Mouse (Mus musculus) limb, embryonic 14.5 days (tissue): ENCODE measurements at regions not wholly inside any gene's neighbourhood (a gene's known extent, or its start where the extent isn't known, plus 50 kb on each side); places are given as distances from the start of the nearest gene placed in this dataset.

ENCODE experiments used
- ATAC-seq: fragments of 200-750 bp; cut with Nextera tagmentation; 2 replicates; pipeline ENCODE4 v1.8.0; 2017; ENCODE audit warnings: low read depth, moderate number of reproducible peaks, moderate TSS enrichment; ENCODE audit not compliant: low FRiP score
- DNase-seq: peaks from one replicate; pipeline ENCODE4 v3.0.0-alpha.2; 2015; ENCODE audit warnings: low spot score
- H3K27ac ChIP-seq: fragments of 300-500 bp; sonication (generic); replicated peaks from 2 replicates; pipeline ENCODE4 v1.5.1; 2014; ENCODE audit warnings: low read depth, mild to moderate bottlenecking, low read length, moderate library complexity, mixed read lengths
- H3K27me3 ChIP-seq: fragments of 300-500 bp; sonication (generic); 2 replicates; pipeline ENCODE4 v1.6.1; 2014; ENCODE audit warnings: low read length, mixed read lengths; ENCODE audit not compliant: control insufficient read depth, insufficient read depth
- H3K36me3 ChIP-seq: fragments of 300-500 bp; sonication (generic); 2 replicates; pipeline ENCODE4 v1.6.1; 2014; ENCODE audit warnings: mild to moderate bottlenecking, low read length, moderate library complexity, mixed read lengths; ENCODE audit not compliant: control insufficient read depth, insufficient read depth
- H3K4me1 ChIP-seq: fragments of 300-500 bp; sonication (generic); 2 replicates; pipeline ENCODE4 v1.6.1; 2014; ENCODE audit warnings: antibody characterized with exemption, low read length, mixed read lengths; ENCODE audit not compliant: control insufficient read depth, insufficient read depth
- H3K4me2 ChIP-seq: fragments of 300-500 bp; sonication (generic); replicated peaks from 2 replicates; pipeline ENCODE4 v1.6.1; 2014; ENCODE audit warnings: low read depth, mild to moderate bottlenecking, low read length, moderate library complexity; ENCODE audit not compliant: severe bottlenecking
- H3K4me3 ChIP-seq: fragments of 300-500 bp; sonication (generic); replicated peaks from 2 replicates; pipeline ENCODE4 v1.5.1; 2014; ENCODE audit warnings: low read length
- H3K9ac ChIP-seq: fragments of 300-500 bp; sonication (generic); 2 replicates; pipeline ENCODE4 v1.6.1; 2014; ENCODE audit warnings: mild to moderate bottlenecking, low read depth, low read length, moderate library complexity; ENCODE audit not compliant: severe bottlenecking
- H3K9me3 ChIP-seq: fragments of 300-500 bp; sonication (generic); 2 replicates; pipeline ENCODE4 v1.6.1; 2016; ENCODE audit warnings: low read length; ENCODE audit not compliant: control insufficient read depth
- POLR2A ChIP-seq: fragments of 200-500 bp; IDR thresholded peaks from 2 replicates; pipeline ENCODE4 v1.8.0; 2012; ENCODE audit warnings: inconsistent platforms, mild to moderate bottlenecking, moderate library complexity, borderline replicate concordance; ENCODE audit not compliant: insufficient read depth, insufficient read length; ENCODE audit errors: extremely low read depth
- WGBS: fragments of 180-500 bp; shearing (Covaris S2); extraction: QIAGEN DNeasy Blood & Tissue Kit; methylation state at CpG from one replicate; pipeline ENCODE4 v1.1.7; 2014; 5-methylcytosine and 5-hydroxymethylcytosine counted together

- no peak for TF ChIP-seq POLR2A
- no peaks in the 10 kb centered on the region for H3K4me1 ChIP-seq
- no peak for ATAC-seq
- H3K4me3 ChIP-seq: no peak overlapping the region
- no peaks in the 10 kb centered on the region for H3K9me3 ChIP-seq
- no peaks in the 10 kb centered on the region for H3K36me3 ChIP-seq
- H3K27me3 ChIP-seq: no peaks in the 10 kb centered on the region
- no peak for DNase-seq
- H3K27ac ChIP-seq: no peak overlapping the region
- H3K4me2 ChIP-seq: no peak overlapping the region
- H3K9ac ChIP-seq: no peak overlapping the region
Measured at GRCm38 (mm10) chr13:118565219-118565833, 104.3 kb upstream of the Fgf10 start.

DNA sequence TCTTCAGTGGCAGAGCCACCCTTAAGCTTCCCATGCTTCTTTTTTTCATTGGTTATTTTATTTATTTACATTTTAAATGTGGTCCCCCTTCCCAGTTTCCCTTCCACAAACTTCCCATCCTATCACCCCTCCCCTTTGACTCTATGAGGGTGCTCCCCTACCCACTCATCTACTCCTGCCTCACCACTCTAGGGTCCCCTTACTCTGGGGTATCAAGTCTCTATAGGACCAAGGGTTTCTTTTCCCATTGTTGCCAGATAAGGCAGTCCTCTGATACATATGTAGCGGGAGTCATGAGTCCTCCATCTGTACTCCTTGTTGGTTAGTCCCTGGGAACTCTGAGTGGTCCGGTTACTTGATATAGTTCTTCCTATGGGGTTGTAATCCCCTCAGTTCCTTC lies 110.6 kb upstream of the Fgf10 start:
- H3K4me1 ChIP-seq: no peaks in the 10 kb centered on the region
- H3K4me2 ChIP-seq: no peak overlapping the region
- H3K27ac ChIP-seq: no peak overlapping the region
- no peaks in the 10 kb centered on the region for H3K9me3 ChIP-seq
- DNase-seq (no peak), ATAC-seq (no peak)
- H3K9ac ChIP-seq: no peak overlapping the region
- TF ChIP-seq POLR2A: no peak
- H3K36me3 ChIP-seq: no peaks in the 10 kb centered on the region
- no peak overlapping the region for H3K4me3 ChIP-seq
- 96% methylated on average over 2 of the region's 2 CpGs for WGBS
- no peaks in the 10 kb centered on the region for H3K27me3 ChIP-seq

- no peaks in the 10 kb centered on the region for H3K27me3 ChIP-seq
- no peak overlapping the region for H3K4me3 ChIP-seq
- H3K36me3 ChIP-seq: no peaks in the 10 kb centered on the region
- H3K4me1 ChIP-seq: peaks cover 6% of the 10 kb centered on the region; the same call in 1 of the 2 replicates
- DNase-seq: peak; percentile 92
- H3K4me2 ChIP-seq: no peak overlapping the region
- H3K27ac ChIP-seq: no peak overlapping the region
- H3K9me3 ChIP-seq: no peaks in the 10 kb centered on the region
- WGBS: 24% methylated on average over 2 of the region's 2 CpGs
- peak; percentile 87 for ATAC-seq
- no peak for TF ChIP-seq POLR2A
- no peak overlapping the region for H3K9ac ChIP-seq
Measured at GRCm38 (mm10) chr13:118552029-118552428, 117.6 kb upstream of the Fgf10 start.

- H3K36me3 ChIP-seq: no peaks in the 10 kb centered on the region
- no peaks in the 10 kb centered on the region for H3K4me1 ChIP-seq
- ATAC-seq (no peak), DNase-seq (no peak)
- H3K4me3 ChIP-seq: no peak overlapping the region
- no peaks in the 10 kb centered on the region for H3K27me3 ChIP-seq
- H3K9ac ChIP-seq: no peak overlapping the region
- H3K27ac ChIP-seq: no peak overlapping the region
- TF ChIP-seq POLR2A: no peak
- WGBS: 44% methylated on average over 2 of the region's 2 CpGs
- no peaks in the 10 kb centered on the region for H3K9me3 ChIP-seq
- H3K4me2 ChIP-seq: no peak overlapping the region
Measured at GRCm38 (mm10) chr13:118538742-118539141, 130.8 kb upstream of the Fgf10 start.

DNA sequence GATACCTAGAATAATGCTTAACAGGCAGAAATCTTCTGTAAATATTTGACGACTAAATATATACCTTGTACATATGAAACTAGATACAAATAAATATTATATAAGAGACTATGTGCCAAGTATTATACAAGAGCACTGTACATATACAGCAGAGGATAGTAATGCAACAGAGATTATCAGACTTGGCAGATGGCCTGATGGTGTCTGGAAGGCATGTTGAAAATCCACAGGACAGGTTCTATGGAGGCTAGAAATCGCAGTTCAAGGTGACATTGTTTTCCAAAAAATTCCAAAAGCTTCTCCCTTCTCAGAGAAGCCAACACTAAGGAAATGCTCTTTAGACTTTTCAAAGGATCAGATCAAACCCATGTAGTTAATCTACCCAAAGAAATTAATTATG lies 126.9 kb upstream of the Mrps30 start:
- H3K36me3 ChIP-seq: no peaks in the 10 kb centered on the region
- ATAC-seq: no peak
- no peaks in the 10 kb centered on the region for H3K27me3 ChIP-seq
- no peaks in the 10 kb centered on the region for H3K9me3 ChIP-seq
- H3K27ac ChIP-seq: no peak overlapping the region
- DNase-seq: no peak
- H3K4me1 ChIP-seq: no peaks in the 10 kb centered on the region
- TF ChIP-seq POLR2A: no peak
- WGBS: 76% methylated on average over 2 of the region's 2 CpGs
- no peak overlapping the region for H3K9ac ChIP-seq
- H3K4me2 ChIP-seq: no peak overlapping the region
- no peak overlapping the region for H3K4me3 ChIP-seq

DNA sequence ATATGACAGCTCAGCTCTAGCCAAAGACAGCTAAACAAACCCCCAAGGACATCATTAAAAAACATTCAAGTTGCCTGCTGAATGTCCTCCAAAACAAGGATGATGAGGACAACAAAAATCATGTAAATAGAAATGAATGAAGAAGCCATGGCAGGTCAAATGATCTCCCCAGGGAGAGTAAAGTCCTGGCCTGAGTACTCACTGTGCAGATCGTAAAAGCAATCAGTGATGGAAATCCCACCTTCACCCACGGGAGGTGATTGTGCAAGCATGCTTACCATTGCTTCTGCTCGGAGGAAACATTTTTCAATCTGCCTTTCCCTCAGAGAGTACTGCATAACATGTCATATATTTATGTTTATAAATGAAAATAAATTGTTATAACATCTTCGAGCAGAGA lies 119.1 kb upstream of the Mrps30 start:
- TF ChIP-seq POLR2A: no peak
- H3K4me3 ChIP-seq: no peak overlapping the region
- no peak overlapping the region for H3K9ac ChIP-seq

More for the DNA sequence above, 119.1 kb upstream of the Mrps30 start:
- H3K4me2 ChIP-seq: no peak overlapping the region
- H3K27ac ChIP-seq: no peak overlapping the region
- 60% methylated on average over 4 of the region's 4 CpGs for WGBS
- no peaks in the 10 kb centered on the region for H3K36me3 ChIP-seq
- H3K4me1 ChIP-seq: no peaks in the 10 kb centered on the region
- H3K27me3 ChIP-seq: no peaks in the 10 kb centered on the region
- no peaks in the 10 kb centered on the region for H3K9me3 ChIP-seq
- DNase-seq (peak; percentile 21), ATAC-seq (peak; percentile 68)
